Mouse (Mus musculus): Measurements from ENCODE around the gene Ccdc113. TPM values are rescaled to one million over a fixed set of nuclear protein-coding genes. Genes with fewer than 3 reads are reported as not detected.

The Ccdc113 gene
- polyA plus RNA-seq, 1 experiment from 2014 or later = 3.4 TPM

DNA sequence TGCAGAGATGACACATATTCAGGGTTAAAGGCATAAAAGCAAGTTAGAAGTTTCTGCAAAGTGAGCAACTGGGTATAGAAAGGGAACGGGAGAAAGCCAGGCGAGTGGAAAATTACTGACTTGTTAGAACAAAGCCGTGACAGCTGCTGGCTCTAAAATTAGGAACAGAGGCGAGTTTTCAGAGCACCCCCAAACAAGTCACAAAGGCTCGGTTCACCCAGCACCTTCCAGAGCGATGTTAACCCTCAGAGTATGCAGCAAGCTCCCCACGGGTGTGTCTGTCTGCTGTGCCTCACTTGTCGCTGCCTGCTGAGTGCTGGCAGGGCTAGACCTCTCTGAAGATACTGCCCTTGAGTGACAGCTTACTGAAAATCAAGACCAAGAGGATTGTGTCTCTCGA lies 73.3 kb downstream of the Ccdc113 start:
- WGBS = 47% methylated on average over 9 of the region's 9 CpGs
- H3K36me3 ChIP-seq (replicated peaks; ENCODE audit: control insufficient read depth, insufficient read depth) = no peaks in the 10 kb centered on the region
- DNase-seq (ENCODE audit: low spot score) = no peak
- ATAC-seq (ENCODE audit: low FRiP score) = no peak
- no peak overlapping the region for H3K4me3 ChIP-seq (replicated peaks; ENCODE audit: low read length)
- no peaks in the 10 kb centered on the region for H3K9me3 ChIP-seq (ENCODE audit: control insufficient read depth, low read length)
- H3K4me2 ChIP-seq (replicated peaks) = no peak overlapping the region
- no peaks in the 10 kb centered on the region for H3K27me3 ChIP-seq (ENCODE audit: control insufficient read depth, insufficient read depth, low read length)
- no peak overlapping the region for H3K27ac ChIP-seq
- no peak overlapping the region for H3K9ac ChIP-seq
- no peaks in the 10 kb centered on the region for H3K4me1 ChIP-seq (replicated peaks; ENCODE audit: control insufficient read depth, insufficient read depth, low read length)

Other genes with a start within 250 kb of the Ccdc113 start
- gene Cngb1, start 227.5 kb upstream of the Ccdc113 start, polyA plus RNA-seq (2014; fragmentation: Nextera tagmentation; extraction: Ambion mirVana) = 0.18 and 0.44 TPM in 2 replicates
- gene Tepp, start 223.5 kb upstream of the Ccdc113 start, polyA plus RNA-seq (2014; fragmentation: Nextera tagmentation; extraction: Ambion mirVana) = 2.2 and 2.9 TPM in 2 replicates
- 14.2 and 15.9 TPM in 2 replicates for gene Zfp319, start 202.1 kb upstream of the Ccdc113 start, polyA plus RNA-seq (2014; fragmentation: Nextera tagmentation; extraction: Ambion mirVana)
- gene Usb1, start 201.8 kb upstream of the Ccdc113 start, polyA plus RNA-seq (2014; fragmentation: Nextera tagmentation; extraction: Ambion mirVana) = 31.0 and 32.3 TPM in 2 replicates
- gene Mmp15, start 181.8 kb upstream of the Ccdc113 start, polyA plus RNA-seq (2014; fragmentation: Nextera tagmentation; extraction: Ambion mirVana) = 24.6 and 26.5 TPM in 2 replicates
- gene Cfap20, start 99.2 kb upstream of the Ccdc113 start, polyA plus RNA-seq (2014; fragmentation: Nextera tagmentation; extraction: Ambion mirVana) = 128 and 139 TPM in 2 replicates
- 15.8 and 16.1 TPM in 2 replicates for gene Csnk2a2, start 44.0 kb upstream of the Ccdc113 start, polyA plus RNA-seq (2014; fragmentation: Nextera tagmentation; extraction: Ambion mirVana)
- gene Prss54, start 42.3 kb downstream of the Ccdc113 start, polyA plus RNA-seq (2014; fragmentation: Nextera tagmentation; extraction: Ambion mirVana) = not detected in 2 replicates
- gene Gins3, start 99.4 kb downstream of the Ccdc113 start, polyA plus RNA-seq (2014; fragmentation: Nextera tagmentation; extraction: Ambion mirVana) = 7.8 and 7.9 TPM in 2 replicates
- 397 and 490 TPM in 2 replicates for gene Ndrg4, start 142.9 kb downstream of the Ccdc113 start, polyA plus RNA-seq (2014; fragmentation: Nextera tagmentation; extraction: Ambion mirVana)
- gene Setd6, start 181.8 kb downstream of the Ccdc113 start, polyA plus RNA-seq (2014; fragmentation: Nextera tagmentation; extraction: Ambion mirVana) = 27.0 and 31.7 TPM in 2 replicates

Measured in hindbrain, embryonic 14.5 days (tissue).